Mouse (Mus musculus) right cerebral cortex, postnatal 10 days (tissue): ENCODE measurements around the gene Szt2.

Source experiments
- DNase-seq, 2 experiments: peaks; one replicate each; pipeline ENCODE4 v3.0.0; 2021; ENCODE audit warnings: low spot score in 2 of 2

Szt2 gene

DNA sequence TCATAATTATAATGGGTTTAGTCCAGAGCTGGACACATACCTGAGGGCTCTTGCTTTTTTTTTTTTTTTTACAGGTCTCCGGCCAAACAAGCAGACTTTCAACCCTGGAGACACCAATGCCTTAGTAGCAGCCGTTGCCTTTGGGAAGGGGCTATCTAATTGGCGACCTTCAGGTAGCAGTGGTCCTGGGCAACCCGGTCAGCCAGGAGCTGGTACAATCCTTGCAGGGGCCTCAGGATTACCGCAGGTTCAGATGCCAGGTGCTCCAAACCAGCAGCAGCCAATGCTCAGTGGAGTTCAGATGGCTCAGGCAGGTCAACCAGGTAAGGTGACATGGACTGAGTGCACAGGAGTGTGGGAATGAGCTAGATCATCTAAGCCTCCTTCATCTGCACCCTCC, 4.5 kb upstream of the Szt2 start:
- no peak for DNase-seq

DNA sequence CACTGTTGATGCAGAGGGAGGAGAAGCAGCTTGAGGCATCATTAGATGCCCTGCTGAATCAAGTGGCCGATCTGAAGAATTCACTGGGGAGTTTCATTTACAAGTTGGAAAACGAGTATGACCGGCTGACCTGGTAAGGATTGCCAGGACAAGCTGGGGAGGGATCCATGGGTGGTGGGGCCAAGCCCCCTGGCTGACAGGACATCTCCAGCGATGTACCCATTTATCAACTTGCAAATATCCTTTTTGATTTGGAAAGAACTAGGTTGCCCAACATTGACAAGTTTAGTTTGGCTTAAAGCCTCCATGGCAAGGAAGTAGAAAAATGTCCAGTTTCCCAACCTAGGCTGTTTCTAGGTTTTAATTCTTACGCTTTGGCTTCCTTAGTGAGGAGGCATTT, 1.8 kb upstream of the Szt2 start:
- no peak for DNase-seq

DNA sequence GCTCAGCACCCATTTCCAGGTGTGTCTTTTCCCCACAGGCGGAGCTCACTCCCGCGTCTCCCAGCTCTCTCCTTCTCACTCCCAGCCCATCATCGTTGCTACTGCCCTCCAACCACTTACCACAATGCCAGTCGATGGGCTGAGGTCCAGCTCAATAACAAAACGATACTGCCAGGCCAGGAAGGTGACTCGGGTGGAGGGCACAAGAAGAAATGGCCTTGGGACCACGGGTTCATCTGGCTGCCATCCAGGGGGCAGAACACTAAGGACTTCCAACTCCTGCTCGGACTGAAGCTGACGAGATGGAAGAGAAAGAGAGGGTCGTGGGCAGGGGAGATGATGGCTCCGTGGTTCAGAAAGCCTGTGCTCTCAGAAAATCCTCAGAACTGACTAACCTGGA, 6.4 kb downstream of the Szt2 start:
- DNase-seq, result no peak

DNA sequence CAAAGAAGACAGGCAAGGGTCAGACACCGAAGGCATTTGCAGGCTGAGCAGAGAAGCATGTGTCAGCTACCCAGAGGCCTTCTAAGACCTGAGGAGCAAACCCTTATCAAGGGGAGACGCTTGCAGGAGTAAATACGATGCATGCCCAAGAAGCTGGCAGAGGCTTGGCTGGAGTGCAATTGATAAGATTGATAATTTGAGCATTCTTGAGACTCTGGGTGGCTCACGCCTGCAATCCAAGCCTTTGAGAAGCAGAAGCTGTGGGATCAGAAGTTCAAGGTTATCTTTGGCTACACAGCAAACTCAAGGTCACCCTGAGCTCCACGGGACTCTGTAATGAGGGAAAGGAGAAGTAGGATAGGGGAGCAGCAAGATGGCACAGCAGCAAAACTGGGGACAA, 7.2 kb downstream of the Szt2 start:
- DNase-seq, result no peak

DNA sequence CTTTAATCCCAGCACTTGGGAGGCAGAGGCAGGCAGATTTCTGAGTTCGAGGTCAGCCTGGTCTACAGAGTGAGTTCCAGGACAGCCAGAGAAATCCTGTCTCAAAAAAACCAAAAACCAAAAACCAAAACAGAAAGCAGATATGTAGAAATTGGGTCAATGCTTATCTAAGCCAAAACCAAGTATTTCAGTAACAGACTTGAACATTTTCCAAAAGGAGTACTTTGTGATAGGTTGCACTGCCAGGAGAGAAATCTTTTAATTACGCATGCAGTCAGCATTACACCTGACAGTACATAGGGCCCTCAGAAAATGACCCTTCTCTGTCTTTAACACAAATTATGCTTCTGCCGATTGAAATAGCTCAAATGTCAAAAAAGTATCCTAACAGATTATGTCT, 7.7 kb downstream of the Szt2 start:
- DNase-seq, result no peak

DNA sequence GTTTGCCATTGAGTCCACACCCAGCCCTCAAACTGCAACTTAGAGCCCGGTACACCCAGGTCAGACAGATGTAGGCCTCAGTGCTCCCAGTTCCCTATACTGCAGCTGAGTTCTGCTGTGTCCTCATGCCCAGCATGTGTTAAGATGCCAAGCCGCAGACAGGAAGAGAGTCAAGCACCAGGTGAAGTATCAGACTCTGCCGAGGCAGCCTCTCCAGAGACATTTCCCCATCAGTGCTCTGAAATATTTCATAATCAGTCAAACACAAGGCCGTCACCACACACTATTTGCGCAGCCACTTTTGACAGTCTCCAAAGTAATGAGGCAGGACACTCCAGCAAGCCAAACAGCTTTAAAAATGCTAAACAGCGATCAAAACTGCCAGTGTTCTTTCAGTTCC, 10.7 kb downstream of the Szt2 start:
- DNase-seq, result no peak

DNA sequence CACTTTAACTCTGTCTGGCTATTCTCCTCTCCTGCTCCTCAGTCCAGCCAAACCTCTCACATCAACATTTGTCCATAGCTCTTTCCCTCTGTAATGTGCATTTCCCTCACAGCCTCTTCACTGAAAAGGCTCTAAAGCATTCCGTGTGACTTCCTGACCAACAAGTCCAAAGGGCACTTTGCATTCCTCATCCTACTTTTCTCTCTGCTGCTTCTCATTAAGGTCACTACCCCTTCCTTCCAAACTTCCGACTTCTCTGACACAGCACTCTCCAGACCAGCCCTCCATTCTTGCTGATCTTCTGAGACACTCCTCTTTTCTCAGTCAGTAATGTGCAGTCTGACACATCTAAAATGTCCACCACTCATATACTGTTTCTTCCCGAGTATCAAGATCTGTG, 12.6 kb downstream of the Szt2 start:
- DNase-seq, result no peak

DNA sequence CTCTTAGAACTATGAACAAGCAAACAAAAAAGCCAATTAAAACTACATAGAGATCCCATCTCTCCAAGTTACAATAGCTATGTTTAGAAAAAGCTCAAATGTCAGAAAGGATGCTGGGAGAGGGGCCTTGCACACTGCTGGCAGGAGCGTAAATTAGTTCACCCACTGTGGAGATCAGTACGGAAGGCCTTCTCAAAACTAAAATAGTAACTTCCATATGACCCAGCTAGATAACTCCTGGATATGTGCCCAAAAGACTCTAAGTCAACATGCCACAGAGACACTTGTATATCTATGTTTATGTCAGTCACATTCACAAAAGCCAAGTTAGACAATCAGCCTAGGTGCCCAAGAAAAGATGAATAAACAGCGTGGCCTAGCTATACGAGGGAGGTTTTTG, 13.8 kb downstream of the Szt2 start:
- DNase-seq, result no peak

DNA sequence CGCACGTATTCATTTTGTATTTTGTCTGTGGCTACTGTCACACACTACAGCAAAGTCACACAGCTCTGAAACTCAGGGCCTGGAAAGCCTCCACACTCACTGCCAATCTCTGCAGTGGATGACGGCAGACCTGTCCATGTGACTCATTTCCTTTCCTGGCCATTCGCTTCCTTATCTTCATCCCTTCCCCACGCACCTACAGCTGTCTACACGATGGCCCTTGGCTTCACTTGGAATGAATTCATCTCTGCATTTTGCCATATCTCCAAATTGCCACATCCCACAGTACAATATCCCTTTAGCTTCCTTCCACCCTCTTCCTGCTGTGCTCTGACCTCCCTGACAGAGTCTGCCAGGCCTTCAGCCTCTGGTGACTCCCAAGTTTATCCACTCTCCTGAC, 14.6 kb downstream of the Szt2 start:
- DNase-seq, result no peak

DNA sequence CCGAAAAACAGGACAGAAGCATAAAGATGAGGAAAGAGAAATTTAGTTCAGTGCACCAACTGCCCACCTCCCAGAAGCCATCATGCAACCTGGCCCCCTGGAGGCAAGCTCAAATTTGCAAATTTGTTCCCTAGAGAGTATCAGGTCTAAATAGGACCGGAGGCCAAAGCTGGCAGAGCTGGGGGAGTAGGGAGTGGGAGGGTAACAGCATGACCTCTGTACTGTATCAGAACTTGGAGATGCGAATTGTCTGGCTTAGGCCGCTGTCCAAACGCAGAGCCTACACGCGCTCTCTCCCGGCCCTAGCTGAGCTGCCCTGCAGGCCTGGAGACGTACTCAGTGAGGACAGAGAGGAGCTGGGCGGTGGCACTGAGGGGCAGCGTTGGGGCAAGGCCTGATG, 18.9 kb downstream of the Szt2 start:
- no peak for DNase-seq

DNA sequence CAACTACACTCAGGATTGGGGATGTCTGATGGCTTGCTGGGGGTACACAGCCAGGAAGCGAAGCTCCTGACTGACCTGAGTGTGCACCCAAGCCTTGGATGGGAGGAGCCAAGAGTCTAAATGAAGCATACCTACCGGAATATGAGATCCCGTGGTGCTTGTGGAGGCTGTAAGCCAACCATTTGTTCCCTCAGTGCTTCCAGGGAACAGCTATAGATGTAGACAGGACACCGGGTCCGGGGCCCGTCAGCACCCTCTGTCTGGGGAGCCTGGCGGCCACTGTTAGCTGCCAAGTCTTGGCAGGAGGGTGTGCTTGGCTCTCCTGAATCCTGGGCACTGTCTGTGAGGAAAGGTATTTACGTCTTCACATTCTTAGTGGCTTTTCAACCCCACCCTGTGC, 21.8 kb downstream of the Szt2 start:
- no peak for DNase-seq

DNA sequence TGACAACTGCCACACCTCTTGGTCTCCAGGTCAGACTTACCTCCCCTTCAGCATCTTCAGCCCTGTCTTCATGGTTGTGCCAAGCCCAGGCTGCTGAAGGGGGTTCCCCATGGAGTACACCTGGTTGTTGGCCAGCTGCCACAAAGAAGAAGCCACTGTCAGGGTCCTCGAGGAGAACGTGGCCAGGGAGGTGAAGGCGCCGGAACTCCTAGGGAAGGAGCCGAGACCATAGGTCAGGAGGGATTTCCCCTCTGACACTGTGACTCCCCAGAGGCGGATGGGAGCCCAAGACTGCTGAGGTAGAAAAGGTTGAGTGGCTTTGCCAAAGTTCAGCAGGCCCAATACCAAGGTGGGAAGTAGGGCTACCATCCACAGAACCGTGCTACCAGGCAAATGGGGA, 25.8 kb downstream of the Szt2 start:
- no peak for DNase-seq

DNA sequence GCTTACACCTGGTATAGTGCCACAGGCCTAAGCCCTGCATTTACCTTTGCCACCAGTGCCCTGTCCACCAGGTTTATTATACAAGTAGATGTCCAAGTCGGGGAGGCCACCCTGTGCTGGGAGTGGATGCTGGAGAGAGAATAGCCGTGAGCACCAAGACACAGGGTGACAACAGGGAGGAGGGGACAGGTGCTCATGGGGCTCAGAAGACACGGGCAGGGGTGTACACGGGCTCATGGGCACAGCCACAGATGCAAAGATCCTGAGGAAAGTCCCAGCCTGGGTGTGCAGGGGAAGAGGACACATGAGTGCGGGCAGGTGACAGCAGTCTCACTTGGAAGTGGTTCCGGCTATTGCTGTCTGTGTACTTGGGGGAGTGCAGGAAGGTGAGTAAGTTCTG, 33.1 kb downstream of the Szt2 start:
- no peak for DNase-seq

DNA sequence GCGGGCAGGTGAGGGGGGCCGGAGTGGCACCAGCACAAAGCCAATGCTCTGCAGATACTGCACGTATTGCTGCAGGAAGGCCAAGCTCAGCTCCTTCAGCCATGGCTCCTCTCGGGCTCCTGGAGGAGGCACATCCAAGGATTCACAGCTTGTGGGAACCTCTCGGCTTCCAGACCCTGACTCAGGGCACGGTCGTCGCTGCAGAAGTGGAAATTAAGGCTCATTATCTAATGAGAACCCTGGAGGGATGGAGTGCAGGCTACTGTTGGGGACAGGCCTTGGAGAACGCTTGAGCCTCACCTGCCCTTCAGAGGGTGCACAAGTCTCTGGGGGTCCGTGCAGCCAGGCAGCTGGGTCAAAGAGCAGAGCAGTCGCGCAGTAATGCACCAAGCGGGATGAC, 37.3 kb downstream of the Szt2 start:
- DNase-seq, result no peak

DNA sequence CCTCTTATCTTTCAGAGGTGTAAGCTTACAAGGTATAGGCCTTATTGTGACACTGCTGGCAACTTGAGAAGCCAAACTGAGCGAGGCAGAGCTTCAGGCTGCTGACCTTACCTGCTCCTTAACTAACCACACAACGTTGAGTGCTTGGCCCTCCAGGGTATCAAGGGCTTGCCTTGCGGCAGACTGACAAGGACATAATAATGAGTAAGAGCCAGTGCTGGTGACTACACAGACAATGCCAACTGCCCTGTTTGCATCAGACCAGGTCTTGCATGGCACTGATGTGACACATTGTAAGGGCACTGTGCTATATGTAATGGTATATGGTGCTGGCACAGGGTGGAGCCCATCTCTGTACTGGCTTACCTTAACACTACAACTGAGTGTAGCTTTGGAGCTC, 40.5 kb downstream of the Szt2 start:
- DNase-seq, result no peak

DNA sequence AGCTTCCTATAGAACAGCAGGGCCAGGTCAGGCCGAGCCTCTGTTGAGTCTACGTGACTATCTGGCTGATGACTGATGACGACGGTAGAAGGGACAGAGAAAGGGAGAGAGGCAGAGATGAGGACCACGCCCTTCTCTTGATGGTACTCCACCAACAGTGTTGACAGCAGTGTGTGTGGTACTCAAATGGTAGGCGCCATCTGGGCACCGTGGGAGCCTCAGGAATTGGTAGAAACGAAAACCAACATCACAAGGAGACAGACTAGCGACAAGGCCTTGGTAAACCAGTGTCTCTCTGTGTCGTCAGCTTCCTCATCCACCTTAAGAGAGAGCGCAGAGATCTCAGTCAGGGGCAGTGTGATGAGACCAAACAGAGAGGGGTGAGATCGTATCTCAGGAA, 41.5 kb downstream of the Szt2 start:
- no peak for DNase-seq

DNA sequence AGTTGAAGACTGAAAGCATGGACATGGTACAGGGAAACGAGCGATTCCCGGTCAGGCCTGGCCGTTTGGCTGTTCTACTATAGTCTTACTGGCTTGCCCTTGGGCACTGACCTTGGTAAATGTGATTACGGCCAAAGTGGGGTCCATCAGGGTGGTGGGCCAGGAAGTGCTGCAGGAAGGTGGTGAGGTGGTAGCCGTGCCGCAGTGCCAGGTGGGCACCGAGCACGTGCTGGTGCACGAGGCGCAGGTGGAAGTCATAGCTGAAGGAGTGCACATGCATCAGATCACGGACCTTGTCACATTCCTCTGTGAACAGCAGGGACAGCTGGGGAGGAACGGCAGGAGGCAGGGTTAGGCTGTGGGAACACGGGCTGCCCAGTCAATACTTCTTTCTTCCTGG, 43.1 kb downstream of the Szt2 start:
- DNase-seq, result no peak

DNA sequence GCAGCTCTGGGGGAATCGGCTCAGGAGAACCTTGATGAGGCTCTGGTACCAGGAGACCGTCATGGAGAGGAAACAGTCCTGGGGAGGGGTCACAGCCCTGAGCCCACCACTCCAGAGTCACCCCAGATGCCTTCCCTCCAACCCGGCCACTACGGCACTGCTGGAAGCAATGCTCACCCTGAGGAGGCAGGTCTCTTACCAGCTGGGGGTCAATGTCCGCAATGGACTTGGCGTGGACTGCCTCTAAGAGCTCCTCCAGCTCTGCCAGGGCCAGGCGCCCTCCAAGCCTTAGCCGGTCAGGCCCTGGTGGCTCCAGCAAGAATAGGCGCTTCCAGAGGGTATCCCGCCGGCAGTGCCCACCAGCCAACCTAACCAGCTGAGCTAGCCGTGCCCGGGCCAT, 44.4 kb downstream of the Szt2 start:
- no peak for DNase-seq

DNA sequence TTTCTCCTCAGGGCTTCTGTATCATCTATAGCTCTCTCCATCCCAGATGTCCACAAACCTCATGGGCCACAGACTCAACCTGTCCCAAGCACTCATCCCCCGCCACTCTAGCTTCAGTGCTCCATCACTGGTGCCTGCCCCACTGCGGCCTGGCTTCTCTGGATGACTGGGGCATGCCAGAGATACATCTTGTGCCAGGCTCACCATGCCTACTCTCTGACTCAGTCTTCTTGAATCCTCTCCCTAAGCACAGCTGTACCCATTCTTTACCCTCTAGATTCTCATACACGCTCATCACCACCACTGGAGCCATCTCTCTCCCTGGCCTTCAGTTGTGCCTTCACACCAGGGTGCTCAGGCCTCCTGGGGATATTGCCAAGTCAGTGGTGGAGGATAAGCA, 45.1 kb downstream of the Szt2 start:
- DNase-seq, result no peak

DNA sequence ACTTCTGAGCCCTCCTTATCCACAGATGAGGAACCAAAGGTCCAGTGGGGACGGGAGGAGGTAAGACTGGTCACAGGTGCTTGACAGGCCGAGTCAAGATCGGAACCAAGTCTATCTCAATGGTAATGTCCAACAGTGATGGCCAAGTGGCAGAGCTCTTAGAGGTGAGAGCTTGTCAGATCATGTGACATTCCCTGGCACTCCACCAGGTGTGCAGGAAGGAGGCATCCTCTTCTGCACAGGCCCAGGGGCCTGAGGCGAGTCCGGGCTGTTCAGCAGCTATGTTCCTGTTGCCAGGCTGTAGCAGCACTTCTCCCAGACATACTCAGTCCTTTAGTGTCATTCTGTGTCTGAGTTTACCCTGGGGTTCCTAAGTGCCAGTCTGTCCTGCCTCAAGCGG, 46.2 kb downstream of the Szt2 start:
- no peak for DNase-seq

DNA sequence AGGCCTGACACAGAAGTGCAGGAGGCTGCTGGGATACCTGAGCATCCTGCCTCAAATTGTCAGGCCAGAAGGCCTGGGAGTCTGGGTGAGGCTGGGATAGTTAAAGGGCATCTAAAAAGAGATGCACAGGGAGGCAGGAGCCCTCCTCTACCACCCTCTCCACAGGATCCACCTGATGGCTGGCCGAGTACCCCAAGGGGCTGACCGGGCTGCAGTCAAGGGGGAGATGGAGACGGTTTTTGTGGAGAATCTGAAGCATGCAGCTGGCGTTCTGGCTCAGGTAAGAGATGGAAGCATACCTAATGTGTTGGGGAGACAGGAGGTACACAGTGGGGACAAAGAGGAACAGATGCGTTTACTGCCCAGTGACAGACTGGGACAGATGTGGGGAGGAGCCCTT, 47.6 kb downstream of the Szt2 start:
- DNase-seq, result no peak

DNA sequence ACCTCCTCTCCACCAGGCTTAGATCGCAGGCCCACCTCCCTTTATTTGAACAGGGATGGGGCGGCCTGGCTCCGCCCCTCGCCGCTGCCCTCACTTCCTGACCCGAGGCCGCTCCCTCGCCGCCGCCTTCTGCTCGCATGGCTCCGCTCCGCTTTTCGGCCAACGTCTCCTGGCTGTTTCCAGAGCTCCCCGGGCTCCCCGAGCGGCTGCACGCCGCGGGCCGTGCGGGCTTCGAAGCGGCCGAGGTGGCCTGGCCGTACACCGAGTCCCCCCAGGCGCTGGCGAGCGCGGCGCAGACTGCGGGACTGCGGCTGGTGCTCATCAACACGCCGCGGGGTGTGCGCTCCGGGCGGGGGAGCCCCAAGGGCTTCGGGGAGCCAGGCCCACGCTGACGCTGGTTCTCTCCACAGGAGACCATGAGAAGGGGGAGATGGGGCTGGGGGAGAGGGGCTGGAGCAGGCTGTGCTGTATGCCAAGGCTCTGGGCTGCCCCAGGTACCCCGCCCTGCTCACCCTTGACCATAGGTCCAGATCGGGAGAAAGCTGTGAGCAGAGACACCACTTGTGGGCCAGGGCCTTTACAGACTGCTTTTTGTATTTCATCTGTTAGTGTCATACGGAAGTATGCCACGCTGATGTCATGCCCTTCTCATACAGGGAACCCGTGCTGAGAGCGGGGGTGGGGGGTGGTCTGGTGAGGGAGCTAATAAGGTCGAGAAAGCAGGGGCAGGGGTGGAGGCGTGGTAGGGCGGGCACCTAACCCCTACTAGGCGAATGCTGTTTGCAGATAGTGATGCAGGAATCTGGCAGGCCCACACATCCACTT, 49.0 kb downstream of the Szt2 start:
- peak; percentile 74 to 75 for DNase-seq

DNA sequence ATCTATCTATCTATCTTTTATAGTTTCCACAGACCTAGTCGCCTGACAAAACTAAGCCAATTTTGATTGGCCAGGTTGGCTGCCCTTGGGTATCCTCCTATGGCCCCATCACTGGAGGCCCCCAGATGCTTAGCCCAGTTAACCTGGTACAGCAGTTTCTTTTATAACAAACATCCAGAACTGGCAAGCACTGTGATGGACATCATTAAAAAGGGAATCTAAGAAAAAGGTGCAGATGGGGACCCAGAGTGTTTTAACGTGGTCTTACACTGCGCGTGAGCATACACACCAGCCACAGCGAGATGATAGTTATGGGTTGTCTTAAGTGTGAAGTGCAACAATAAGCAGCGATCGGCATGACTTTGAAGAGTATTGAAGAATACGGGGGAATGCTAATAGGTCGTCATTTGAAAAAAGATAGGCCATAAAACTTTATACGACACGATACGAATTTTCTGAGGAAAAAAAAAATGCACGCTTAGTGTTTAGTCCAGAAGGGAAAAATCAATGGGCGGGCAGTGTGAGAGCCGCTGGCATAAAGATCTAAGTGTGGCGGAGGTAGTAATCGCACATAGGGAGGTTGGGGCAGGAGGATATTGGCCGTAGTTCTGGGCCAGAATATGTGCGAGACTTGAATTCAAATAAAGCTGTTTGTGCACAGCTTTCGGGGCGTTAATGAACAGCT, 49.7 kb downstream of the Szt2 start:
- DNase-seq, result no peak
